Mouse (Mus musculus): Measurements from ENCODE around the gene Cdk14. TPM values are rescaled to one million over a fixed set of nuclear protein-coding genes. Genes with fewer than 3 reads are reported as not detected.

Gene Cdk14
- polyA plus RNA-seq, 1 experiment from 2014 or later = 6.9 TPM

DNA sequence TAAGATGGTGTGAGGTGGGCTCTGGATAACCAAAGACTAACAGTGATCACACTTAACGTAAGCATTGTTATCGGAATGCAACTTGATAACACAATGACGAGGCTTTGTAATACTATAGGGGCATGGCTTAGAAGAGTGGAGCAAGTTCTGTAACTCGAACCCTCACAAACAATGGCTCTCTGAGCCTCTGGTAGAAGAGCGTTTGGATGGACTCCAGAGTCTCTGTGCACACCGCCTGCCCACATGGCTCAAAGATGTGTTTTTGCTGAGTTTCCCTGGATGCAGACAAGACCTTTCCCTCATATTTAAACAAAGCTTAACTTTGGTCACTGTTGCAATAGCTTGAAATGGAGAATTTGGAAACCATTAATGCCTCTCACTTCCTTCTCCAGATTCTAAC, 145.8 kb downstream of the Cdk14 start:
- DNase-seq (ENCODE audit: low spot score) = no peak
- Histone ChIP-seq H3K36me3 (ENCODE audit: control insufficient read depth, insufficient read depth, low read length) (no peaks in the 10 kb centered on the region), H3K9ac (ENCODE audit: low read depth, low read length) (no peak overlapping the region), H3K4me3 (ENCODE audit: low read depth, low read length) (no peak overlapping the region), H3K4me1 (replicated peaks; ENCODE audit: control insufficient read depth, insufficient read depth, low read length) (no peaks in the 10 kb centered on the region), H3K27me3 (replicated peaks; ENCODE audit: control insufficient read depth, insufficient read depth, low read length) (no peaks in the 10 kb centered on the region), H3K27ac (ENCODE audit: low read depth, low read length) (no peak overlapping the region), H3K4me2 (no peak overlapping the region), H3K9me3 (ENCODE audit: control insufficient read depth, low read length) (no peaks in the 10 kb centered on the region)
- ATAC-seq (replicated peaks; ENCODE audit: low FRiP score) = no peak
- WGBS = 65% methylated on average over 6 of the region's 6 CpGs

DNA sequence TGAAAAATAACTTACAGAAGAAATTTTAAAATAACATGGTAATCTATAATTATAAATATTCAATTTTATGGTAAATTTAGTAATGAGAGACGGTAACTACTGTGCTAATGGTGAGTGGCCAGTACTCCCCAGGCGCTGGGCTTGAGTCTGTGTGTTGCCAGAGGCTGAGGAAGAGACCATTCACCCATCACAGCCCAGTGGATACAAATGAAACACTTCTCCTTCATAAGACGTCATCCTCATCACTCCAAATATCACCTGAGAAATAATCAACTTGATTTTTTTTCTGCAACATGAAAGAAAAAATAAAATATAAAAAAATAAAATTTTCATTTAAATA, 153.4 kb downstream of the Cdk14 start:
- Histone ChIP-seq H3K4me2 (no peak overlapping the region), H3K36me3 (ENCODE audit: control insufficient read depth, insufficient read depth, low read length) (no peaks in the 10 kb centered on the region), H3K4me3 (ENCODE audit: low read depth, low read length) (no peak overlapping the region), H3K9me3 (ENCODE audit: control insufficient read depth, low read length) (no peaks in the 10 kb centered on the region), H3K27me3 (replicated peaks; ENCODE audit: control insufficient read depth, insufficient read depth, low read length) (no peaks in the 10 kb centered on the region), H3K27ac (ENCODE audit: low read depth, low read length) (no peak overlapping the region), H3K9ac (ENCODE audit: low read depth, low read length) (no peak overlapping the region), H3K4me1 (replicated peaks; ENCODE audit: control insufficient read depth, insufficient read depth, low read length) (no peaks in the 10 kb centered on the region; the same call in 1 of the 2 replicates)
- no peak for ATAC-seq (replicated peaks; ENCODE audit: low FRiP score)
- no peak for DNase-seq (ENCODE audit: low spot score)
- 75% methylated on average over 3 of the region's 3 CpGs for WGBS

DNA sequence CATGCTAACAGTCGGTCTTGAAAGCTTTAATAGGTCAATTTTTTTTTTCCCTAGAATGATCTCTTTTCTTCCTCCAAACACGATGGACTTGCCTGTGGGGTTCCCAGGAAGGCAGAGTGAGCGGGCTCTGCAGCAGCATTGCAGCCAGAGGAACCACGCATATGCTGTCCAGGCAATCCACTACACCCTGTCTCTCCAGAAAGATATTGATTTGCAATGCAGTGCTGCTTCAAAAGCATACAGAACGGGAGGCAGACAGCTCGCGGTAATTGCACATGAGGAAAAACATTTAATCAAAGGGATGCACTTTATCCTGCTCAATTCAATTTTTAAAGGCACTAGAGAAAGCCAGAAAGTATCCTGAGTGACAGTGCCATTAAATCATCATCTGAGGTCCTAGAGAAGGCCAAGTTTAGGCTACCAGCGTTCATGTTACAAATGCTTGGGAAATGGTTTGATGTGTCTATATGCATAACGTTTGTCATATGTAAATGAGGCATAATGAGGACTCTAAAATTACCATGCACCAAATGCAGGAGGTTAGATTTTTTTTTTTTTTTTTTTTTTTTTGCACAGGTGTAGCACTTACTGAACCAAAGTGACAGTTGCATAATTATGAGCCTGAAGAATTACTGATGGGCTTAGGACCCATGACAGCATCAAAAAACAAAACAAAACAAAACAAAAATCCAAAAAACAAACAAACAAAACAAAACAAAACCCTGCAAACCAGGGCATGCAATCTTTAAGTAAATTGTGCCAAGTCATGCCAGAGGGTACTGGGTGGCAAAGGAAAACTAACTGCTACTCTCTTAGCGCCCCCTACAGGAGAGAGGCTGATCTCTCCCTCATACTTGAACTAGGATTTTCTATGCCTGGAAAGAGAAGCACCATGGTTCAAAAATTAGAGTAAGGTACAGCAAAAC, 154.0 kb downstream of the Cdk14 start:
- H3K4me2 ChIP-seq = no peak overlapping the region

DNA sequence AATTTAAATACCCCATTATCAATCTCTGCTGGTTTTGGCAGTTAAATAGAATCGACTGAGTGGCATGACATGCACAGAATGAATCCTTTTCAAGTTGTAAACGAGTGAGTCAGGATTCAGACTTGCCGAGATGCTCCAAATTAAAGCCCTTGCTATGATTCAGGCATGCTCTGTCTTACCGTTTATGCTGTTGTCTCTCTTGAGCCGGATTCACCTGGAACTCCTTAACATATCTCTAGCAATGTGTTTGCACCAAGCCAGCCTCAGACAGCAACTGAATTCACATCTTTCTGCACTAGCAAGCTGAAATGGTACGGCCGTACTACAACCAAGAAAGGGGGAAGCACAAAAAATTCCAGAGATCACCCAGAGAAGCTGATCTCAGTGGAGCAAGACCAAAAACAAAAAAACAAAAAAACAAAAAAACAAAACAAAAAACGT, 154.7 kb downstream of the Cdk14 start:
- H3K27me3 ChIP-seq (replicated peaks; ENCODE audit: control insufficient read depth, insufficient read depth, low read length) = no peaks in the 10 kb centered on the region
- no peak for ATAC-seq (replicated peaks; ENCODE audit: low FRiP score)

More for the DNA sequence above, 154.0 kb downstream of the Cdk14 start:
- Histone ChIP-seq H3K9me3 (ENCODE audit: control insufficient read depth, low read length) (no peaks in the 10 kb centered on the region), H3K4me3 (ENCODE audit: low read depth, low read length) (no peak overlapping the region), H3K27me3 (replicated peaks; ENCODE audit: control insufficient read depth, insufficient read depth, low read length) (no peaks in the 10 kb centered on the region), H3K4me1 (replicated peaks; ENCODE audit: control insufficient read depth, insufficient read depth, low read length) (no peaks in the 10 kb centered on the region; the same call in 1 of the 2 replicates), H3K36me3 (ENCODE audit: control insufficient read depth, insufficient read depth, low read length) (no peaks in the 10 kb centered on the region), H3K27ac (ENCODE audit: low read depth, low read length) (no peak overlapping the region), H3K9ac (ENCODE audit: low read depth, low read length) (no peak overlapping the region)
- DNase-seq (ENCODE audit: low spot score) = no peak
- WGBS = 51% methylated on average over 10 of the region's 10 CpGs
- peak; percentile 56 for ATAC-seq (replicated peaks; ENCODE audit: low FRiP score)

DNA sequence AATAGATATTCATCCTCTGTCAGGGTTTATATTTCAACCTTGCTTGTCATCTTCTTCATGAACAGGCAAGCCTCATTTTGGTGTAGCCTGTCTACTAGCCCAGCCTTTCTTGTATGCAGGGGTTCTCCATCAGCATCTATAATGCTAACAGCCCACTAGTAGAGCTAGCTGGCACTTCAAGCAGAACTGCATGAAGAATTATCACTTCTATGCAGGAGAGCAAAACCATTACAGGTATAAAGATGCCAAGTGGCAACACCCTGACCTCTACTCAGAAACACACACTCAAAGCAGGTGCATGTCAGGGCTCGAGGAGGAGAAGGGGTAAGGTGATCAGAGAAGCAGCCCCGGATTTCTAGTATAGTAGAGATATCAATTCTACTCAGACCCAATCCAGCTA, 155.4 kb downstream of the Cdk14 start:
- WGBS = 78% methylated on average over 2 of the region's 2 CpGs
- ATAC-seq (replicated peaks; ENCODE audit: low FRiP score) = no peak
- Histone ChIP-seq H3K4me1 (replicated peaks; ENCODE audit: control insufficient read depth, insufficient read depth, low read length) (no peaks in the 10 kb centered on the region; the same call in 1 of the 2 replicates), H3K36me3 (ENCODE audit: control insufficient read depth, insufficient read depth, low read length) (no peaks in the 10 kb centered on the region), H3K9me3 (ENCODE audit: control insufficient read depth, low read length) (no peaks in the 10 kb centered on the region), H3K27me3 (replicated peaks; ENCODE audit: control insufficient read depth, insufficient read depth, low read length) (no peaks in the 10 kb centered on the region), H3K4me3 (ENCODE audit: low read depth, low read length) (no peak overlapping the region), H3K4me2 (no peak overlapping the region), H3K27ac (ENCODE audit: low read depth, low read length) (no peak overlapping the region), H3K9ac (ENCODE audit: low read depth, low read length) (no peak overlapping the region)
- no peak for DNase-seq (ENCODE audit: low spot score)

More for the DNA sequence above, 154.7 kb downstream of the Cdk14 start:
- no peaks in the 10 kb centered on the region for H3K9me3 ChIP-seq (ENCODE audit: control insufficient read depth, low read length)
- no peak overlapping the region for H3K27ac ChIP-seq (ENCODE audit: low read depth, low read length)
- H3K4me3 ChIP-seq (ENCODE audit: low read depth, low read length) = no peak overlapping the region
- no peak overlapping the region for H3K9ac ChIP-seq (ENCODE audit: low read depth, low read length)
- H3K36me3 ChIP-seq (ENCODE audit: control insufficient read depth, insufficient read depth, low read length) = no peaks in the 10 kb centered on the region
- H3K4me1 ChIP-seq (replicated peaks; ENCODE audit: control insufficient read depth, insufficient read depth, low read length) = no peaks in the 10 kb centered on the region; the same call in 1 of the 2 replicates
- no peak for DNase-seq (ENCODE audit: low spot score)
- 41% methylated on average over 8 of the region's 8 CpGs for WGBS
- H3K4me2 ChIP-seq = no peak overlapping the region

DNA sequence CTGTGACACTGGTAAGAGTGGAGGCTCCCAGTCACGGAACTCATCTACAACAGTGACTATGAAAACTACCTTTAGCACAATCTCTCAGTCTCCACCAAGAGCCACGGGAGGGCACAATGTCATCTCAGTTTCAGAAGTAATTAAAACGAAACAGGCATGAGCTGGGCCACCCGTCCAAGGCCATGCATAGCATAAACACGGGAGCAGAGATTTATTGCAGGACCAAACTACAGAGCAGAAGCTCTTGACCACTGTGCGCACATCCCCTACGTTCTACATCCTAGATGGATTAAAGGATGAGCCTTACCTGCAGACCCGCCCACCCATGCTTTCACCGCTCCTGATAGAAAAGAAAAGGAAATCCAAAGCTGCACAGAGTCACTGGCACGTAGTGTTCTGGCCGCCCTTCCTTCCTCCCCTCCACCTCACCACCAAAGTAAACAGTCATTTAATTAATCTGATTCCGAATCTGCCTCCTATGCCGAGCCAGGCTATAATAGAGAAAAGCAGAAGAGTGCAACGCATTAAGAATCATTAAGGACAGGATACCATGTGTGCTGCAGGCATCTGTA, 158.3 kb downstream of the Cdk14 start:
- H3K27ac ChIP-seq (ENCODE audit: low read depth, low read length) = no peak overlapping the region
- H3K36me3 ChIP-seq (ENCODE audit: control insufficient read depth, insufficient read depth, low read length) = no peaks in the 10 kb centered on the region
- WGBS = 57% methylated on average over 14 of the region's 14 CpGs
- H3K4me3 ChIP-seq (ENCODE audit: low read depth, low read length) = no peak overlapping the region
- DNase-seq (ENCODE audit: low spot score) (no peak), ATAC-seq (replicated peaks; ENCODE audit: low FRiP score) (no peak)
- no peaks in the 10 kb centered on the region for H3K27me3 ChIP-seq (replicated peaks; ENCODE audit: control insufficient read depth, insufficient read depth, low read length)
- no peaks in the 10 kb centered on the region for H3K9me3 ChIP-seq (ENCODE audit: control insufficient read depth, low read length)
- no peak overlapping the region for H3K9ac ChIP-seq (ENCODE audit: low read depth, low read length)
- H3K4me2 ChIP-seq = peak overlapping the region; percentile 22; the same call in 1 of the 2 replicates
- no peaks in the 10 kb centered on the region; the same call in 1 of the 2 replicates for H3K4me1 ChIP-seq (replicated peaks; ENCODE audit: control insufficient read depth, insufficient read depth, low read length)

DNA sequence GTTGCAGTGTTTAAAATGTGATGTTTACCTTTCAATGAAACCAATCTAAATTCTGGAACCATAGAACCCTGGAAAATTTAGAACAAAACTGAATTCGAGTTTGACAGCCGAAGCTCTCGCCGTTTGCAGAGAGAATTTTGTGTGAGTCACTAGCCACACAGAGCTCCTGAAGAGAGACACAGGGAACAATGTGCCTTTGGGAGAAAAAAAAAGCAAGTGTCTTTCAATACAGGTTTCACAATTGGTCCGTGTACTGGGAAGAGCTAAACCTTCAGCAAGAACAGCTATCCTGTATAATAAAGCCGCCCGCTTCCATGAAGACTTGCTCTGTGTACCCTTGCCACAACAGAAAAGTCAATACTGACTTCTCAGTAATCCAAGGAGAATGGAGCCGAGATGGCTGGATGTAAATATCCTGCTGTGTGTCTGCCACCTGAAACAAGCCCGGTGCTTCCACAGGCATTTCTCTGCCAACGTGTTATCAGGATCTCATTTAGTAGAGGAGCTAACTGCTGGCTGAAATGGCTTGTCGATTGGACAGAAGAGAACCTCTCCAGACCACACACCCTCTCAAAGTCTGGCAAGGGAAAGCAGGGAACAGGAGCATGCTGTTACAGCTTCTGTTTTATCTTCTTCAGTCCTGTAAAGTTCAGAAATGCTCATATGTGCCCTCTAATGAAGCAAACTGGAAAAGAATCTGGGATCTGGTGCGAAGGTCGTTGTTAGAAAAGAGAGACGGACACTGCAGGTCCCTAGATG, 159.0 kb downstream of the Cdk14 start:
- 60% methylated on average over 14 of the region's 14 CpGs for WGBS
- Histone ChIP-seq H3K4me2 (peak overlapping the region; percentile 22; the same call in 1 of the 2 replicates), H3K27me3 (replicated peaks; ENCODE audit: control insufficient read depth, insufficient read depth, low read length) (no peaks in the 10 kb centered on the region), H3K9ac (ENCODE audit: low read depth, low read length) (no peak overlapping the region), H3K36me3 (ENCODE audit: control insufficient read depth, insufficient read depth, low read length) (no peaks in the 10 kb centered on the region), H3K9me3 (ENCODE audit: control insufficient read depth, low read length) (no peaks in the 10 kb centered on the region), H3K4me3 (ENCODE audit: low read depth, low read length) (no peak overlapping the region), H3K27ac (ENCODE audit: low read depth, low read length) (no peak overlapping the region), H3K4me1 (replicated peaks; ENCODE audit: control insufficient read depth, insufficient read depth, low read length) (no peaks in the 10 kb centered on the region; the same call in 1 of the 2 replicates)
- DNase-seq (ENCODE audit: low spot score) (no peak), ATAC-seq (replicated peaks; ENCODE audit: low FRiP score) (no peak)

DNA sequence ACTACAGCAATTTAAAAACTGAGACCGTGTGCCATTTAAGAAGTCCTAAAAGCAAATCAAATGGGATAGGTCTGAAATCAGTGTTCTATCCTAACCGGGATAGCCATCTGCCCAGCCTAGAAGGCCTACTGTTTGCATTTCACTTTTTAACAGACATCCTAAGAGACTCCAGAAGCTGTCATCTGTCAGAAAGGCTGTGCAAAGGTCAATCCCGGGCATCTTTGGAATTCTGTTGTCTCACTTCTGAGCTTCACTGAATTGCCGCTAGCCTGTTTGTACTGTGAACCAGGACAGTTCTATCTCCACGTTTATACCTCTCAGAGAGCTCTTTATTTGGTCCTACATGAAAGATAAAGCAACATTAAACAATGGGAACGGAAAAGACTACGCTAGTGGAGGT, 159.8 kb downstream of the Cdk14 start:
- Histone ChIP-seq H3K9me3 (ENCODE audit: control insufficient read depth, low read length) (no peaks in the 10 kb centered on the region), H3K36me3 (ENCODE audit: control insufficient read depth, insufficient read depth, low read length) (no peaks in the 10 kb centered on the region), H3K4me1 (replicated peaks; ENCODE audit: control insufficient read depth, insufficient read depth, low read length) (no peaks in the 10 kb centered on the region; the same call in 1 of the 2 replicates), H3K4me3 (ENCODE audit: low read depth, low read length) (no peak overlapping the region), H3K27me3 (replicated peaks; ENCODE audit: control insufficient read depth, insufficient read depth, low read length) (no peaks in the 10 kb centered on the region), H3K9ac (ENCODE audit: low read depth, low read length) (no peak overlapping the region), H3K4me2 (no peak overlapping the region), H3K27ac (ENCODE audit: low read depth, low read length) (no peak overlapping the region)
- ATAC-seq (replicated peaks; ENCODE audit: low FRiP score) = no peak
- no peak for DNase-seq (ENCODE audit: low spot score)
- 54% methylated on average over 7 of the region's 7 CpGs for WGBS
